Mouse (Mus musculus) forebrain, embryonic 14.5 days (tissue): ENCODE data around the gene Herpud1. TPM values are rescaled to one million over a fixed set of nuclear protein-coding genes. Genes with fewer than 3 reads are reported as not detected.

ENCODE experiments used
- ATAC-seq: fragments of 200-750 bp; cut with Nextera tagmentation; 2 replicates; pipeline ENCODE4 v1.8.0; 2017; ENCODE audit warnings: mild to moderate bottlenecking, moderate library complexity
- DNase-seq: peaks from one replicate; pipeline ENCODE4 v3.0.0-alpha.2; 2015; ENCODE audit warnings: low spot score
- H3K27ac ChIP-seq: fragments of 300-500 bp; sonication (generic); 2 replicates; pipeline ENCODE4 v1.5.1; 2014; ENCODE audit warnings: low read depth, mild to moderate bottlenecking, control low read depth, low read length, moderate library complexity
- H3K27me3 ChIP-seq: fragments of 300-500 bp; sonication (generic); replicated peaks from 2 replicates; pipeline ENCODE4 v1.6.1; 2014; ENCODE audit warnings: low read length, control low read depth, mixed read lengths; ENCODE audit not compliant: control insufficient read depth, insufficient read depth
- H3K36me3 ChIP-seq: fragments of 300-500 bp; sonication (generic); 2 replicates; pipeline ENCODE4 v1.6.1; 2014; ENCODE audit warnings: low read length, control low read depth; ENCODE audit not compliant: control insufficient read depth, insufficient read depth
- H3K4me1 ChIP-seq: fragments of 300-500 bp; sonication (generic); 2 replicates; pipeline ENCODE4 v1.6.1; 2014; ENCODE audit warnings: antibody characterized with exemption, low read length, control low read depth; ENCODE audit not compliant: control insufficient read depth, insufficient read depth
- H3K4me2 ChIP-seq: fragments of 300-500 bp; sonication (generic); 2 replicates; pipeline ENCODE4 v1.6.1; 2014; ENCODE audit warnings: mild to moderate bottlenecking, control low read depth, low read length
- H3K4me3 ChIP-seq: fragments of 300-500 bp; sonication (generic); 2 replicates; pipeline ENCODE4 v1.5.1; 2014; ENCODE audit warnings: low read depth, low read length, control low read depth
- H3K9ac ChIP-seq: fragments of 300-500 bp; sonication (generic); 2 replicates; pipeline ENCODE4 v1.6.1; 2014; ENCODE audit warnings: mild to moderate bottlenecking, low read length, control low read depth, moderate library complexity
- H3K9me3 ChIP-seq: fragments of 300-500 bp; sonication (generic); replicated peaks from 2 replicates; pipeline ENCODE4 v1.6.1; 2016; ENCODE audit warnings: low read length, control low read depth, mixed read lengths; ENCODE audit not compliant: control insufficient read depth
- WGBS: fragments of 180-500 bp; shearing (Covaris S2); extraction: QIAGEN DNeasy Blood & Tissue Kit; methylation state at CpG from one replicate; pipeline ENCODE4 v1.1.7; 2014; 5-methylcytosine and 5-hydroxymethylcytosine counted together
- polyA plus RNA-seq: library from polyadenylated mRNA; unstranded; fragments of >200 nt; fragmentation: Nextera tagmentation; extraction: Ambion mirVana; gene quantifications from 2 replicates; pipeline ENCODE4 v1.2.1, GENCODE M21; 2014

The Herpud1 gene
- polyA plus RNA-seq, 1 experiment from 2014 or later: 62.6 TPM

DNA sequence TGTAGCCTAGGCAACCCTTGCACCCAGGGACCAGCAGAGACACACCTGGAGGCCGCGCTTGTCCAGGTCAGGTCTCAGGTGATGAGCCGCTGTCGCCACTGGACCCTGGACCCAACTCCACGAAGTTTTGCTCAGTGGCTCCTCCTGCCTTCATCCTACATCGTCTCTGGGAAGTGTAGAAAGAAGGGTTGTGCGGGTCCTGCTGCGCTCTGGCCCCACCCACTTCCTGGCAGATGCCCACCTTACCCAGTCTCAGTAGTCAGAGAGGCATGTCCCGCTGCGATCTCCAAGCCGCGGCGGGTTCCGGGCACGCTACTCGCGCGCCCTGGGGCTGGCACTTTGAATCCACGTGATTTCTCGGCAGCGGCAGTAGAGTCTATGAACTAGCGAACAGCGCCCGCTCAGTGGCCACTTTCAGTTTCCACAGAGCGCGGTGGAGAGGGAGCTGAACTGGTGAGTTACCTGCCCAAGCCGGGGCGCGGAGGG, 47.8 kb downstream of the Herpud1 start, which contains the start of gene Nlrc5:
Gene Nlrc5 (plus strand): TSS at position 376 of the 486 bp plus-strand sequence.
- Histone ChIP-seq H3K4me3 (peak within 1 kb of the TSS; percentile 33), H3K4me1 (peaks cover 7% of the 10 kb centered on the region; the same call in 1 of the 2 replicates), H3K36me3 (no peaks in the 10 kb centered on the region), H3K27ac (no peak within 1 kb of the TSS), H3K9ac (peak within 1 kb of the TSS; percentile 45; the same call in 1 of the 2 replicates), H3K9me3 (no peaks in the 10 kb centered on the region), H3K27me3 (0 out of 2 replicates have a peak, but pooled peaks cover 2% of the 10 kb centered on the region), H3K4me2 (peak within 1 kb of the TSS; percentile 71)
- WGBS: 2% methylated on average over 29 of the region's 29 CpGs
- peak; percentile 62 for DNase-seq
- peak; percentile 44; the same call in 1 of the 2 replicates for ATAC-seq

DNA sequence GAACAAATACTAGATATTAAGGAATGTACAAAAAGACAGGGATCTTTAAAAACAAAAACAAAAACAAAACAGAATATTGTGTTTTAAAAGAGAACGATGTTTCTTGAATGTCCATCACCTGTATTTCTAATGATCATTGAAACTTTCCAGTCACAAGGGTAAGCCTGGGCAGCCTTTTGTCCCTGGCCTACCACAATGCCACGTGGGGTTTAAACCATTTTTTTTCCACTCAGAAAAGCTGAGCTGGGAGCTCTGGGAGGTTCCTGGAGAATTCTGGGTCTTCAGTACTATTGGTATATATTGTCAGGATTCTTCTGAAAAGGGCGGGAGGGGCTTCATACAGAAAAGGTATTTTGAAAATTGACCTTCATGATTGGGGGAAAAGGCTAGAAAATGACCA, 48.7 kb downstream of the Herpud1 start:
- WGBS: 74% methylated on average over 3 of the region's 3 CpGs
- Histone ChIP-seq H3K9ac (no peak overlapping the region), H3K36me3 (no peaks in the 10 kb centered on the region), H3K9me3 (no peaks in the 10 kb centered on the region), H3K27me3 (0 out of 2 replicates have a peak, but pooled peaks cover 2% of the 10 kb centered on the region), H3K4me3 (no peak overlapping the region), H3K27ac (no peak overlapping the region), H3K4me2 (no peak overlapping the region), H3K4me1 (peaks cover 7% of the 10 kb centered on the region; the same call in 1 of the 2 replicates)
- no peak for ATAC-seq
- DNase-seq: no peak

- H3K27ac ChIP-seq: no peak overlapping the region
- DNase-seq (no peak), ATAC-seq (no peak)
- no peak overlapping the region for H3K9ac ChIP-seq
- H3K27me3 ChIP-seq: 0 out of 2 replicates have a peak, but pooled peaks cover 2% of the 10 kb centered on the region
- no peak overlapping the region for H3K4me2 ChIP-seq
- H3K4me3 ChIP-seq: no peak overlapping the region
- H3K9me3 ChIP-seq: no peaks in the 10 kb centered on the region
- peaks cover 7% of the 10 kb centered on the region; the same call in 1 of the 2 replicates for H3K4me1 ChIP-seq
- WGBS: 93% methylated on average over 15 of the region's 15 CpGs
- H3K36me3 ChIP-seq: no peaks in the 10 kb centered on the region
Measured at GRCm38 (mm10) chr8:94435397-94436111, 49.3 kb downstream of the Herpud1 start.

- no peaks in the 10 kb centered on the region for H3K9me3 ChIP-seq
- peaks cover 7% of the 10 kb centered on the region; the same call in 1 of the 2 replicates for H3K4me1 ChIP-seq
- H3K27me3 ChIP-seq: 0 out of 2 replicates have a peak, but pooled peaks cover 2% of the 10 kb centered on the region
- DNase-seq: no peak
- no peaks in the 10 kb centered on the region for H3K36me3 ChIP-seq
- no peak overlapping the region for H3K27ac ChIP-seq
- no peak overlapping the region for H3K9ac ChIP-seq
- H3K4me2 ChIP-seq: no peak overlapping the region
- WGBS: 88% methylated on average over 5 of the region's 5 CpGs
- H3K4me3 ChIP-seq: no peak overlapping the region
- ATAC-seq: no peak
Measured at GRCm38 (mm10) chr8:94436112-94436572, 49.9 kb downstream of the Herpud1 start.

DNA sequence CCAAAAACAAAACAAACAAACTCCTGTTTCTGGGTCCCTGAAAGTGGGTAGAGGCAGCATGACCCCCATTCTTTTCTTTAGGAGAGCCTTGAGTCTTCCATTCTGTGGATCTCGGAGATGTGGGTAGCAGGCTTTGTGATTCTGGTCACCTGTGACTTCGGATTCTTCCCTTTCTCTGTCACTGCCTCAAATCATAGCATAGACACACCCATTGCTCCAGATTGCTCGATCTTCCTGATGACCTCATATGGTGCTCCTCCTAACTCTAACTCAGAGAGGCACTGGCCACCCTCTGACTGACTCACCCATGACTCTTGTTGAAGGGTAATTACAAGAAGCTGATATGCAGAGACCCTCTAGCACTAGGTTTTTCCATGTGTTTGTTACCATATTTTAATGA, 50.7 kb downstream of the Herpud1 start:
- H3K9ac ChIP-seq: no peak overlapping the region

GRCm38 (mm10) chr8:94438659-94439058, 52.4 kb downstream of the Herpud1 start:
- Histone ChIP-seq H3K9me3 (no peaks in the 10 kb centered on the region), H3K9ac (no peak overlapping the region), H3K36me3 (no peaks in the 10 kb centered on the region), H3K4me3 (no peak overlapping the region), H3K4me1 (peaks cover 7% of the 10 kb centered on the region; the same call in 1 of the 2 replicates), H3K27ac (no peak overlapping the region), H3K4me2 (no peak overlapping the region), H3K27me3 (0 out of 2 replicates have a peak, but pooled peaks cover under 1% of the 10 kb centered on the region)
- ATAC-seq: no peak
- WGBS: 95% methylated on average over 5 of the region's 5 CpGs
- DNase-seq: no peak

More for the DNA sequence above, 50.7 kb downstream of the Herpud1 start:
- DNase-seq (no peak), ATAC-seq (no peak)
- no peak overlapping the region for H3K4me3 ChIP-seq
- H3K4me2 ChIP-seq: no peak overlapping the region
- WGBS: 88% methylated on average over 3 of the region's 3 CpGs
- H3K4me1 ChIP-seq: peaks cover 7% of the 10 kb centered on the region; the same call in 1 of the 2 replicates
- no peaks in the 10 kb centered on the region for H3K36me3 ChIP-seq
- H3K27me3 ChIP-seq: 0 out of 2 replicates have a peak, but pooled peaks cover 2% of the 10 kb centered on the region
- H3K9me3 ChIP-seq: no peaks in the 10 kb centered on the region
- H3K27ac ChIP-seq: no peak overlapping the region

DNA sequence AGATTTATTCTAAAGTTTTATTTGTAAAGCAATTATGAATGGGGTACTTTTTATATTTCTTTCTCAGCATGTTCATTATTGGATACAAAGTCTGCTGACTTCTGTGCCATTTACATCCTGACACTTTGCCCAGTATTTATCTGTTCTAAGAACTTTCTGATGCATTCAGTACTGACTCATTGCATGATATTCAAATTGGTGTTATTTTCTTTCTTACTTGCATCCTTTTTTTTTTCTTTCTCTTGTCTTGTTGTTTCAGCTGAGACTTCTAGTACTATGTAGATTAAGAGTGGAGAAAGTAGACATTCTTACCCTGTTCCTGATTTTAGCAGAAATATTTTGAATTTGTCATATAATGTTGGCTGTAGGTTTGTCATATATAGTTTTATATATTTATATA, 53.5 kb downstream of the Herpud1 start:
- Histone ChIP-seq H3K27ac (no peak overlapping the region), H3K36me3 (no peaks in the 10 kb centered on the region), H3K9me3 (no peaks in the 10 kb centered on the region), H3K9ac (no peak overlapping the region), H3K27me3 (no peaks in the 10 kb centered on the region), H3K4me3 (no peak overlapping the region), H3K4me1 (no peaks in the 10 kb centered on the region), H3K4me2 (no peak overlapping the region)
- DNase-seq: no peak
- ATAC-seq: no peak

- no peak overlapping the region for H3K4me2 ChIP-seq
- H3K27ac ChIP-seq: no peak overlapping the region
- DNase-seq (no peak), ATAC-seq (no peak)
- H3K9ac ChIP-seq: no peak overlapping the region
- WGBS: 92% methylated on average over 1 of the region's 1 CpGs
- H3K27me3 ChIP-seq: no peaks in the 10 kb centered on the region
- no peaks in the 10 kb centered on the region for H3K4me1 ChIP-seq
- no peaks in the 10 kb centered on the region for H3K9me3 ChIP-seq
- H3K4me3 ChIP-seq: no peak overlapping the region
- H3K36me3 ChIP-seq: no peaks in the 10 kb centered on the region
Measured at GRCm38 (mm10) chr8:94440389-94440788, 54.2 kb downstream of the Herpud1 start.

DNA sequence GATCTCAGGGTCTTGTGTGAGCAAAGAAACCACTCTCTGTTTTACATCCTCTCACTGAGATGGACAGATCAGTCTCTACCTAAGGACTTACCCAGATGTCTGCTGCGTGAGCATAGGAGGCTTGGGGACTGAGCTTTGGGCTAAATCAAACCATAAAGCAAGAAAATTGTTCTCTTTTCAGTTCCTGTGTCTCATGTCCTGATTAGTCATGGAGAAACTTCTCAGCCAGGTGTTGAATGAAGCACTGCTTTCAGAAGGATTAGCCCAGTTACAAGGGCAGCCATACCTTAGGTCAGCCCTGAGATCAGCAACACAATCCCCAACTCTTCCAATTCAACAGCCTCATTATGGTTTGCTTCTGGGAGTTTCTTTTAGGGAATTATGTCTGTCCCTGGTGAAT, 55.4 kb downstream of the Herpud1 start:
- no peak overlapping the region for H3K27ac ChIP-seq
- H3K36me3 ChIP-seq: no peaks in the 10 kb centered on the region
- no peak overlapping the region for H3K4me2 ChIP-seq
- 85% methylated on average over 1 of the region's 1 CpGs for WGBS
- H3K4me3 ChIP-seq: no peak overlapping the region
- H3K4me1 ChIP-seq: no peaks in the 10 kb centered on the region
- no peak for ATAC-seq
- no peak for DNase-seq
- H3K9ac ChIP-seq: no peak overlapping the region
- no peaks in the 10 kb centered on the region for H3K27me3 ChIP-seq
- H3K9me3 ChIP-seq: no peaks in the 10 kb centered on the region
